Mouse (Mus musculus) ZHBTc4 (cell line): ENCODE results near the gene Vmn2r48.
"Not testable (repeated sequence)": the region's sequence is repeated elsewhere in the genome, so short reads cannot be mapped to it uniquely, and the experiment has no call there.

Source experiments
- DNase-seq: peaks from one replicate; pipeline ENCODE4 v3.0.0-alpha.2; 2011; ENCODE audit warnings: low read depth, low spot score

The Vmn2r48 gene

GRCm38 (mm10) chr7:9953485-9953884 lies at the start of gene Vmn2r48:
Gene Vmn2r48, minus strand, starts transcription at chr7:9953585.
- not testable (repeated sequence) for DNase-seq

- not testable (repeated sequence) for DNase-seq
Observed at GRCm38 (mm10) chr7:9992157-9992556, 38.8 kb upstream of the Vmn2r48 start, which contains the start of gene Vmn2r49. Gene Vmn2r49, minus strand, starts transcription at chr7:9992257.
